Mouse (Mus musculus) G1E-ER4 (cell line): Measurements from ENCODE around the gene Lmx1a. TPM values are rescaled to one million over a fixed set of nuclear protein-coding genes. Genes with fewer than 3 reads are reported as not detected.

Experiments
- GATA1 ChIP-seq: IDR thresholded peaks from one replicate; pipeline ENCODE4 v1.8.0; 2012; ENCODE audit warnings: low read length, inconsistent platforms
- polyA plus RNA-seq: library from polyadenylated mRNA; stranded (reverse); fragments of >175 nt; gene quantifications from 2 replicates; pipeline ENCODE4 v1.2.3, GENCODE M21; 2012

Gene Lmx1a
- not detected in 2 replicates for polyA plus RNA-seq

DNA sequence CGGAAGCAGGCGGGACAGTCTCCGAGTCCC, at the start of gene Lmx1a:
Lmx1a (plus strand) TSS at position 6 of the 30 bp plus-strand sequence.
- no peak for TF ChIP-seq GATA1

DNA sequence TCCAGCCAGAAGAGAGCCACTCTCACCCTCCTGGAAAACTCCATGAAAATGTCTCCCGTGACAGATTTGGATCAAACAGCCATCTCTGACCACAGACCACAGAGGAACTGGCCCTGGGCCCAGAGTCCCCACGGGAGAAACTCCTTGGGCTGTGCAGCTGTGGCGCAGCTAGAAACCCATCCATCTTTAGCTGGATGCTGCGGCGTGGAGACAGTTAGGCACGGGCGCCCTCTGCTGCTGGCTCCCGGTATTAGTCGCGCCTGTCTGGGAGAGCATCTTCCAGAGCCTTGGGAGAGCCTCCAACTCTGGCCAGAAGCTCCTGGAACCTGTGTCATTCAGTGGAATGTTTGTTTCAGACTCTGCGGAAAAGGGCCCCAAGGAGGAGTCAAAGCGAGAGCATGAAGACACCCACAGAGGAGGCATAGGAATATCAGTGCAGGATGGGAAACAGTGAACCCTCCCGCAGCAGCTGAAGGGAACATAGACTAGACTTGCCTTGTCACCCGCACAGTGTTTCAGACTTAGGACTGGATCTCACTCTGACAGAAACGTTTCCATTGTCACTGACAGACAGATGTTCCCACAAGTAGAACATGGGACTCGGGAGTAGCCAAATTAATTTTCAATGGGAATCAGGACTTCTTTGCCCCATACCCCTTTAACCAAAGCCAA, 44.0 kb upstream of the Lmx1a start:
- no peak for TF ChIP-seq GATA1

DNA sequence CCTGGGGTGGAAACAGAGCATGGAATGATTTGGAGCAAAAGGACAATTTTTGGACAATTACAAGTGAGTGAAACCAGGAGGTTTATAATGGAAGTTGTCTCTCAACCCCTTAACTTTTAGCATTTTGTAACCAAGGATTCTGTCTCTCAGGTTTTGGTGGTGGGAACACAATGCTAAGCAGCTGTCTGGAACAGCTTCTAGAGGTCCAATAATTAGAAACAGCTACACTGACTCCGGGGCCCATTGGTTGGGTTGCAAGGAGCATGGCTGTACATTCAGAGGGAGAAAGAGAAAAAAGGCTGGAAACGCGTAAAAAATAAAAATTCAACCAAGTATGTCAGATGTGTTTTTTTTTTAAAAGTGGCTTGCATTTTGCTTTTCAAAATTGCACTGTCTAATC, 40.4 kb upstream of the Lmx1a start:
- no peak for TF ChIP-seq GATA1

DNA sequence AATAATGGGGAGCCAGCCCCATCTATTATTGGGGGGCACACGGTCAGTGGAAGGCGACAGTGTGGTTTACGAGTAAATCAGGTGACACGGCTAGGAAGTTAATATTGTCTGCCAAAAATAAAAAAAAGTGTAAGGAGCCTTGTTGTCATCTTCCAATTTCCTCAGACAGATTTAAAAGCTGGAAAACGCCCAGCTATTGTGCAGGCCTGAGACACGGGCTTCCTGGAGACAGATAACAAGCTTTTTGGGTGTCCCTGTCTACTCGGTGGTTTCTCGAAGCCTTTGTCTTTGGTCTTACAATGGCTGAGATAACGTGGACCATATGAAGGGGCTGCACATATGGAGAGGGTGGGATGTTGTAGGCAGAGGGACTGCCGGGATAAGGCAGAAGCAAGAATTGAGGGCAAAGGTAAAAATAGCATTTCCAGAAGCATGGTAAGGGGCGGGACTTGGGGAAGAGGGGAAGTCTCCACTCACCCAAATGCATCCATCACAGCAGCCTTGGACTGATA, 39.9 kb upstream of the Lmx1a start:
- TF ChIP-seq GATA1, result no peak

DNA sequence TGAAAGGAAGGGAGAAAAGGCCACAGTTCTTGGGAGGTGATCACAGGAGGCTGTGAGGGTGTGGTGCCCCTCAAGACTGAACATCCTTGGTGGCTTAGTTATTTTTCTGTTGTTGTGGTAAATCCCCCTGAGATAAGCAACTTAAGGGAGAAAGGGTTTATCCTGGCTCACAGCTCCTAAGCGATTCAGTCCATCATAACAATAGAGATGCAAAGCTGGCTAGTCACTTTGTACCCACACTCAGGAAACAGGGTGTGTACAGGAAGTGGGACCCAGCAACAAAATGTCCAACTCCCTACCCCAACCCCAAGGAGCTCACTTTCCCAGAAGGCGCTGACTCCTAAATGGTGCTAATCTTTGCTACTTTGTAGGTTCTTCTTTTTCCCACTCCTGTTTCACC, 36.7 kb upstream of the Lmx1a start:
- TF ChIP-seq GATA1, result no peak

DNA sequence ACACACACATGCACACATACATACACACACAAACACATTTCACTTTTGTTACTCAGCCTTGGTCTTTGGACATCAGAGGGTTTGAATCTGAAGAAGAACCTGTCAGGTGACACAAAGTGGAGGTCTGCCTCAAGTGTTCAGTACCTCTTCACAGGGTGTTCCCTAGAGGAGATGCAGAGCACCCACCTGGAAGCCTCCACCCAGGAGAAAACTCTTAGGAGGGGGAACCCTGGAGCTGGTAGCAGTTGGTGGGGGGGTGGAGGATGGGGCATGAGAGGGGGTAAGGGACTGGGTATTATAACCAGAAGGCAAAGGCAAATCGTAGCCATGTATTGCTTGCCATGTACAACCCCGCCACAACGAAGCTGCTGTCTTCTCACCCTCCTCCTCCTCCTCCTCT, 30.0 kb upstream of the Lmx1a start:
- TF ChIP-seq GATA1, result no peak

DNA sequence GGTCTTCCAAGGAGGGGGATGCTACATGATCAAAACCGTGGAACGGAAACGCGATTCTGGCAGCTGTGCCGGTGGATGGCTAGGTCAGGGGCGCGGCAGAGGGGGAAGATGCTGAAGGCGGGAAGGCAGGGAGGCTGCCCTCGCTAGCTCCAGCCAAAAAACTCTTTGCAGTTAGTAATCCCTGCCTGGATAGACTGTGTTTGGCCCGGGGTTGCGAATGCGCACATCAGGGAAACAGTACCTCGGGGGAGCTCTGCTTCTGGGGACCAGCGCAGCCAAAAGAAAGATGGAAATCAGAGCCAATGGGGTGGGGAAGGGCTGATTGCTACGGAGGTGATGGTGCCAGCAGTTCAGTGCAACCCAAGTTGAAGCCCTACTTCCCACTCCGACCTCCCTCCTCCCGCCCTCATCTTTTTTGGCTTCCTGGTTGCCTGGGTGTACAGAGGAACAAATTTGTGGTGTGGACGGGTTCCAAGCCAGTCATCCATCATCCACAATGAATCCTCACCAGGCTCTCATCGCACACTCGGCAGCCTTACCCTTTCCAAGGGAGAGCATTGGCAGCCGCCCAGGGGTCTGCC, 28.4 kb upstream of the Lmx1a start:
- TF ChIP-seq GATA1, result no peak

DNA sequence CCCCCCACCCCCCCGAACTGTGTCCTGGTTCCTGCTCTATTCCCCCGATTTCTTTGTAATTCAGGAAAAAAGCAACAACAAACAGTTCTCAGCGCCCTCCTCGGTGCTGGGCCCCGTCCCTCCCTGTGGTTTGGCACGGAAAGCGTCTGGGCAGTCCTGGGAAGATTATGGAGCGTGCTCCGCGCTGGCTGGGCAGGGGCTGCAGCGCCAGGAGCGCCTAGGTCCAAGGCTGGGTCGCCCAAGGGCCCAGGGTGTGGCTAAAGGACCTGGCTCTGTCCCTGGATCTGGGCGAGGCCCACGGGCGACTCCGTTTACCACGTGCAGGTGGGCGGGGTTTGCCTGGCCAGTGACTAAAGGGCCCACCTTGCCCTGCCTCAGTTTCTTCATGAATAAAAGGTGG, 27.9 kb upstream of the Lmx1a start:
- TF ChIP-seq GATA1, result no peak

DNA sequence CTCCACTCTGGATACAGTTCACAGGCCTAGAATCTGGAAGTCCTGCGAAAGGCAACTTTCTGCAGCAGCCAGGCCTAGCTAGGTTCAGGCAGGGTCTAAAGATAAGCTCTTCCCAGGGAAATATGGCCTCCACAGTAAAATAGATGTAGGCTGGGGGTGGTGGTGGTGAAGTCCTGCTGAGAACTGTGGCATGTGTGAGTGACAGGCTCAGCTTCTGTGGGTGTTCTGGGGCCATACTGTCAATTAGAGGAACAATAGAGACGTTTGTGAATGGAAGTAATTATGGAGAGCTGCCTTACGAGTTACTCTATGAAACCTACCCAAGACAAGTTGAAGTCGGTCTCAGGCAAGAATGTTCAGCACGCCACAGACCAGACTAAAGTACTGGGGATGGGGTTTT, 25.9 kb upstream of the Lmx1a start:
- TF ChIP-seq GATA1, result no peak

DNA sequence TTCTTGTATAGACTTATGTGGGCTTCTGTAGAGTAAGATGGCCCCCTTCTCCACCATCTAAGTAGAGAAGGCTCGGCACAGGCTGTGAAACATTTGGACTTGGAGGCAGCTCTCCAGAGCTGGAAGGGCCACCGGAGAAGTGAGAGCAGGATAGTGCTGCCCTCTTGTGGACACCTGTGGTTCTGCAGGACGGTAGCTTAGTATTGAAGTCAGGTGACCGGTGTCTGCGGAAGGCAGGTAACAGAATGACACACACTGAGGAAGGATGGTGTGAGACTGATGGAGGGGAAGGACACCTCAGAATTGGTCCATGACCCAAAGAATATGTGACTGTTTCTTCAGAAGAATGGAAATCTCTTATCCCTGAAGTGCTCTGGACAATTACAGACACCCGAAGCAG, 19.2 kb upstream of the Lmx1a start:
- no peak for TF ChIP-seq GATA1

DNA sequence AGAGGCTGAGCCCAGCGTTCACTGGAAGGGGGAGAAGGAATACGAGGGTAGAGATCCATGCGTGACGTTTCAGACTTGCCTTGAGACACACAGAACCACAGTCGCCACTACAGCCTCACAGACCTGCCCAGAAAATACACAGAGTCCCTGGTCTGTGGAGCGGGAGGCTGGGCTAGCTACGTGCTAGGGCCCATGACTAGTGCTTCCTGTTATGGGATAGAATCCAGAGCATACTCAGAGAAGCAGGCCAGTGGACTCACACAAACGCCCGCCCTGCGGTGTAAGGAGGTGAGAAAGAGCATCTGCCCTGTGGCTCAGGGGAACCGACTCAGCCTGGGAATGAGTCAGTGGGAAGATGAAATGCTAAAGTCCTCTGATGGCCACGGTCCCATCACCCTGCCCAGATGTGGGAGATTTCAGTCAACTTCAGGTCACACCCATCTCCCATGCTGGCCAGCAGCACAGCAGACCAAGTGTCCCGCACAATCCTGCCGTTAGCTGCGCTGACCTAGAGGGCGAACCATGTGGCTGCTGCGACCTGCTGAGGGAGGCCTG, 16.5 kb upstream of the Lmx1a start:
- no peak for TF ChIP-seq GATA1

DNA sequence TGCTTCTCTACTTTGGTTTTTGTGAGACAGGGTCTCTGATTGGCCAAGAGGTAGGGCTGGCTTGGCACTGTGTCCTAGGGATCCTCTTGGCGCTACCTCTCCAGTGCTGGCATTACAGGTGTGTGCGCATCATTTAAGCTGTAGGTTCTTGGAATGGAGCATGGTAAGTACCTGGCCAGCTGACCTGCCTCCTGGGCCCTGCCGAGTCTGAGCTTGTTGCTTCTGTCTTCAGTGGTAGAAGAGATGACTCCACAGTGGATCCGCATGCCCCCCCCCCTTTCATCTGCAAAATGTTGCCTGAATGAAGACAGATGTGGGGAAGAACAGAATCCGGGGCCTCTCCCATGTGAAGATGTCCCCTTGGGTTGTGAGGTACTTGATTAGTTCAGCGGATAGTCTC, 10.0 kb upstream of the Lmx1a start:
- no peak for TF ChIP-seq GATA1

DNA sequence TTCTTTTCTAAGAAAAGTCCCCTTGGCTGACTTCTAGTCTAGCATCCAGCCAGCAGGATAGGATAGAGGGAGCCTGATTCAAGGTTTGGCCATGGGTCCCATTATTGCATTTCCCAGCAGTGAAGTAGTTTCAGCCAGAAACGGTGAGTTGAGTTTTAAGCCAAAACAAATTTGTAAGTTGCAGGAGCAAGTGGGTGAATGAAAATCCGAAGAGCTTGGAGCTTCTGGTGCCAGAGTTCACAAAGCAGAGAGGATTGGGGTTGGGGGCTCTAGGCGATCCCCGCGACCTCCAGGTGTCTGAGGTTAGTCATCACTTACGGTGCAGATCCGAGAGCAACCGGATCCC, 1.1 kb upstream of the Lmx1a start:
- TF ChIP-seq GATA1, result no peak

DNA sequence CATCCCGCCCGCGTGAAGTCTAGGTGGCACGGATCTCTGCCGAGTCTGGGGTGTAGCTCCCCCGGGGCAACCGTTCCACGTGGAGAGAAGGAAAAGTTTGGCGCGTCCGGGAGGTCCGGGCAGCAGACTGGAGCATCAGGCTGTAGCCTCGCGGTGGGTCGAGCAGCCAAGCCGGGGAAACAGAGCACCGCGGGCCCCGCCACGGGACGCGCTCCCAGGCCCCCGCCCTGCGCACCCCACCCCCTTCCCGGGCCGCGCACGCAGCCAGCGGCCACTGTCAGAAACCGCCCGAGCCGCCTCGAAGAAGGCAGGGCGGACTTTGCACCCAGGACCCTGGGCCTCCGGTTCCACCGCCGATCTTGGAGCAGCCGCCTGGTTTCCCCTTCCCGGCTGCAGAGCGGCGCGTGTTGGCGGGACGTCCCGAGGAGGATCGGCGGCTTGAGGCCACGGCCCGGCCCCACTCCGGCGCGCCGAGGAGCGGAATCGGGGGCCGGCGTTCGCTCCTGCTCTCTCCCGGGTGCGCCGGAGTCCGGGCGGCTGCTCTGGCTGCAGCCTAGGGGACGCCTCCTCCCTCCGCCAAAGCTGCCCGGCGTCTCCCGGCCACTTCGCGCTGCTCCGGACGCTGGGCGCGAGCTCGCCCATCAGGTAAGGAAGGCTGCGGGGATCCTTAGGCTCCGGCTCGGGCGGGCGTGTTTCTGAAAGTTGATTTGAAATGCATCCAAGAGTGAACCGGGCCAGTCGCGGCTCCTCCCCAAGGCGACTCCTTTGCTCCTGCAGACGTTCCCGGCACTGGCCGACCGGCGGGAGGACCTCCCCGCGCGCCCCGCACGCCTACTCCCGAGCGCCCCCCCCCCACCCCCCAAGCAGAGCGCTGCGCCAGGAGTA, 448 bp upstream of the Lmx1a start:
- TF ChIP-seq GATA1, result no peak

DNA sequence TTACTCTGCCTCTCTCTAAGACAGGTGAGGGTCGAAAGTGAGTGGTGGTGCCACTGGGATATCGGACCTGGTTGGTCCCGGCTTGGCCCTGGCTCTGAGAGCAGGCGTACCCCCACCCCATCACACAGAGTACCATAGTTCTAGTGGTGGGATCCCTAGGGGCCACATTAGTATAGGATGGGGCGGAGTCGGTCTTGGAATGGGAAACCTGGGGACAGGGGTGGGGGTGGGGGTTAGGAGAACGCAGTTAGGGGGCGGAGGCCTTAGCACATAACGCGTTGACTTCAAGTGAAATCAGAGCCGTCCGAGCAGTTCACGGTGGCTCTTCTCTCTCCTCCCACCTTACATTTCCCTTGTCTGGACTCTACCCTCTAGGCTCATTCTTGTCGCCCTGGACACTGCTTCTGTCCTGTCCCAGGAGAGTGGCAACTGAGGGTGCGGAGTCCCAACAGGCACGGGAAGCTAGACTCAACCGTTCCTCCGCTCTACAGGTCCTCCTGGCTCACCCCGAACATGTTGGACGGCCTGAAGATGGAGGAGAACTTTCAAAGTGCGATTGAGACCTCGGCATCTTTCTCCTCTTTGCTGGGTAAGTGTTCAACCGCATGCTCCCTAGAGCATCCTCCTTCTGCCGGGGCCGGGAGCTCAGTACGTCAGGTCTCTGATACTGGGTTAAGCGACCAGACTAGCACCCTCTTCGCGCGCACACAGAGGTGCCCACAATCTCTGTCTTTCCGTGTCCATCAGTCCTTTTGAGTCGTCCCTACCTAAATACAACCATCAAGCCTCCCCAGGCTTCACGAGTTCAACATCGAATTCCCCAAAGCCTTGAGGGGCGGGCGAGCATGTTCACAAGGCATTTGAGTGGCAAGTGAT, 463 bp downstream of the Lmx1a start:
- no peak for TF ChIP-seq GATA1

DNA sequence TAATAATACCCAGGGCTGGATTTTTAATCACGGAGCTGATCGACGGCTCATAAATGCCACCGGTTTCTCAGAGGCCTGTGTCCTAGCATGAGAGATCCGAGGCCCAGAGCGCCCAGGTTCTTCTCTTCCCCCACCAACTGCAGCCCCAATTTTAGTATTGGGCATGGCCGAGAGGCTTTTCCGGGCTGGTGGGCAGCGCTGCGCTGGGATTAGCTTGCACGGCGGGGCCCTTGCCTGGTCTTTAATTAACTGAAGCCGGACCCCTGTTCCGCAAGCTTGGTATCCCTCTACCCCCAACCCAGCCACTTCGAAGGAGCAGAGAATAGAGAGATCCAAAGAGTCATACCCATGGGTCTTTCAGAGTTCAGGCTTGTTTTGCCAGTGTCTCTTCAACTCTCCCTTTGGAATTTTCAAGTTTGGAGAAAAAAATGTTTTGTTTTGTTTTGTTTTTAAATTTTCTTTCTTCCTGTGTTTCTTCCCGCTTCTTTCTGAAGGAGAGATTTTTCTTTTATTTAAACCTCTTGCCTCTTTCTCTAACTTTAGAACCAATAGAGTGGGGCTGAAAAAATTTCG, 1.2 kb downstream of the Lmx1a start:
- TF ChIP-seq GATA1, result no peak
